Mouse (Mus musculus) G1E-ER4 (cell line): ENCODE results near the gene Wdr1. TPM values are rescaled to one million over a fixed set of nuclear protein-coding genes. Genes with fewer than 3 reads are reported as not detected.

Experiments
- GATA1 ChIP-seq: IDR thresholded peaks from one replicate; pipeline ENCODE4 v1.8.0; 2012; ENCODE audit warnings: low read length, inconsistent platforms
- polyA plus RNA-seq: library from polyadenylated mRNA; stranded (reverse); fragments of >175 nt; gene quantifications from 2 replicates; pipeline ENCODE4 v1.2.3, GENCODE M21; 2012

Gene Wdr1
- polyA plus RNA-seq, 1 experiment = 95.4 TPM

DNA sequence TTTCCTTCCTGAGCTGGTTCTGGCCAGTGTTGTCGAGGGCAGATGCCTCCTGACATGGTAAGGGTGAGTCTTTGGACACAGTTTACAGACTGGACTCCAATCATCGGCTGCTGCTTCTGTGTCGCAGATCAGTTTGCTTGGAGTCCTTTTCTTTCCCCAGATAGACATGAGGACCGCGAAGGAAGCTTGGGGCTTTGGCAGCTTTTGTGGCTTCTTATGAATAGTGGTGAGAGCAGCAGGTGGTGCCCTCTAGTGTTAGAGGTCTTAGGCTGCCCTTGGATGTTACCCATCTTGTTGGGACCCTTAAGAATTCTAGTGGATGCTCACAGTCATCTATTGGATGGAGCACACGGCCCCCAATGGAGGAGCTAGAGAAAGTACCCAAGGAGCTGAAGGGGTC is 46.8 kb downstream of the Wdr1 start:
- TF ChIP-seq GATA1 = no peak

GRCm38 (mm10) chr5:38512991-38513390 is 50.0 kb downstream of the Wdr1 start:
- TF ChIP-seq GATA1 = no peak

GRCm38 (mm10) chr5:38509568-38509967 is 53.5 kb downstream of the Wdr1 start:
- TF ChIP-seq GATA1 = peak; percentile 99

DNA sequence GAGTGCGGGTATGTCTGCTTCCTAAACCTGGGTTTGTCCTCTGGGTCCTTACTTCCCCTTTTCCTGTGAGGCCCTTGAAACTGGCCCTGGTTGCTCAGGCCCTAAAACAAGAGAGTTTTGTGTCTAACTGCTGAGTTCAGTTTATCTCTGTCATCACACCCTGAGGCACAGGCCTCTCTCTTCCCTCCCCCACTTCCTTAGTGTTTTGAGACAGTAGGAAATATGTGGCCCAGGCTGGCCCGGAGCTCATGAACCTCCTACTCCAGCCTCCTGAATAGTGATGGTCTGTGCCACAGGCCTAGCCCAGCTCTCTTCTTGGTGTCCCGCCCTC is 57.6 kb downstream of the Wdr1 start:
- TF ChIP-seq GATA1 = no peak

DNA sequence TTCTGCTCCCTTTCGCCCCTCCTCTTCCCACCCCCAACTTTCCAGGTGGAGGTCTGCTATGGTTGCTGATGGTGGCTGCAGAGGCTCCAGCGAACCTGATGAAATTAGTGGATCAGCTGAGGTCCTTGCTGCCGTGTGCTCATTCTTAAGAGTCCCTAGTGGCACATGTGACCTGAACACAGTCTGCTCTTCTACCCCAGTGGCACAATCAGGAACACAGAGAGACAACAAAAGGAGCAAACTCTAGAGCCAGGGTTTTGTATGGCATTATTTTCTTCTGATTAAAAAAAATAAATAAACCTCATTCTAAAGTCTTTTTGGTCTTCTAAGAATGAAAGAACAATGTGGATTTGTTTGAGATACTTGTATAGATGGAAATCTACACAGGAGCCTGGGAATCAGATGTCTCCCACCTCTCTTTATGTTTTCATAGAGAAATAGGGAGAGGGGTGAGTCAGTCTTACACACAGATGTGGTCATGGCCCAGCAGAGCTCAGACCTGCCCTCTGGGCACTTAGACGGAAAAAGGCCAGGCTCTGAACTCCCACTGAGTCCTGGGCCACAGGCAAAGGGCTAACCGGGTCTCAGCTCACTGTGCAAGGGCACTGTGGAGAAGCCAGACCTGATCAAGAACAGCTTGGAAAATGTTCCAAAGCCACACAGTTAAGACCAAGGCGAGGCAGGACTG is 58.1 kb downstream of the Wdr1 start:
- no peak for TF ChIP-seq GATA1

- TF ChIP-seq GATA1 = no peak
Observed at GRCm38 (mm10) chr5:38504116-38504515, 58.9 kb downstream of the Wdr1 start.

DNA sequence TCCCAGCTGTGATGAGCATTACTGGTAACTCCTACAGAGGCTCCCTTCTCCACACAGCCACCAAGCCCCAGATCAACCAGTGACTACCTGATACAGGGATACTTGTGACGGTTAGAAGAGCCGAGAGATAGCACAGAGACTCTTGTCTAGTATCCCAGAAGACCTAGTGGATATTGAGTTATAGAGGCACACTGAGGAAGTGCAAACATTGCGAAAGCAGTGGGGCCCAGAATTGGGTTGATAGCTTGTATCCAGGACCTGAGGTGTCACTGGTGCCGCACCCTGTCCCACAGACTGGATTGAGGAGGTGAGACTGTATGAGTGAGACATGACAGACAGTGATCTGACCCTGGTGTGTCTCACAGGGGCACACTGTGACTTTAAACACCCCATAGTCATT is 60.0 kb downstream of the Wdr1 start, which contains the start of gene Slc2a9:
Gene Slc2a9 (minus strand): TSS at position 152 of the 400 bp plus-strand sequence.
- no peak for TF ChIP-seq GATA1

DNA sequence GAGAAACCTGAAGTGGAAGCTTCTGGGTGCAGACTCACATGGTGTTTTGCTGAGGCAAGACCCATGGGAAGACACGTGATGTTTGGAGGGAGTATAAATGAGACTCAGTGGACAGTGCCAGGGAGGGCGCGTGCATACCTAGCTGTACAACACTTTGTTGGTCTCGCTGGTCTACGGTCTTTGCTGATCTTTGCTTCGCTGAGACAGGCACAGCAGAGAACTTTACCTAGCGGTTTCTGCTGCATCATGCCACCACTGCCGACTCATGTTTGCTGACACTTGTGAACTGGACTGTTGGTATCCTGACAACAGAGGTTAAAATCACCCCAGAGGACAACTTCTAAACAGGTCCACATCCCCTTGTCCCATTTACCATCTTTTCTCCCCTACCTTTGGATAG is 63.0 kb downstream of the Wdr1 start:
- TF ChIP-seq GATA1 = no peak

- TF ChIP-seq GATA1 = no peak
Observed at GRCm38 (mm10) chr5:38499316-38499811, 63.7 kb downstream of the Wdr1 start.

DNA sequence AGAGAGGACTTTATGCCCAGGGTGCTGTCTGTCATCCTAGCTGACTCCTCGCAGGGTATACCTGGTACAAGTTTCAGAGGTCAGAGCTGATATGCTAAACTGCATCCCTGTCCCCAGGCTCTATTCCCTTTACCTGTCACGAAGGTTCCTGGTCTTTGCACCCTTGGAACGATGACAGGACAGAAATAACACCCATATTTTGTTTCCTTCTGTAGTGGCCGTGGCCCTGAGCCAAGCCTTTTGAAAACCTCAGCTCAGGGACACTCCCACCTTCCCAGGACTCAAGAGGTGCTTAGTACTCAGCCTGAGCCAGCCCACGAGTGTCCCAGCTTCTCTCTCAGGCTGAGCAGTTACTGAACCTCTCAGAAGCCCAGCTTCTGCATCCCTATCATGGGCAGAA is 64.5 kb downstream of the Wdr1 start:
- TF ChIP-seq GATA1 = no peak

- TF ChIP-seq GATA1 = no peak
Observed at GRCm38 (mm10) chr5:38496491-38497057, 66.4 kb downstream of the Wdr1 start.

GRCm38 (mm10) chr5:38493890-38494289 is 69.1 kb downstream of the Wdr1 start:
- TF ChIP-seq GATA1 = no peak

GRCm38 (mm10) chr5:38491763-38492162 is 71.3 kb downstream of the Wdr1 start:
- TF ChIP-seq GATA1 = no peak

DNA sequence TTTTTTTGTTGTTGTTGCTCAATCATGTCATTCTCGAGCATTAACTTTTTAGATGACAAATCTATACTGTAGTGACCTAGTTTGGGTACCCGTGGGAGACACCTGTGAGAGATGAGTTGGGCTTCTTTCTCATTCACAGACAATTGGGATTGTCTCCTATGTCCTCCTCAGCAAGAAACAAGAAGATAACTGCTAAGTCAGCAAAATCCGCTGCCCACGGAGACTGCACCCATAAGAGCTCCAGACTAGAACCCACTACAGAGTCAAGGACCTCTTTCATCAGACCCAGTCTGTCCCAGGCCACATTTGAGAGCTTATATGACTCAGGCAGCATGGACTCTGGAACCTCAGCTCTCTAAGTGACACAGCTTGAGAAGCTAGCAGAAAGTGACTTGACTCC is 73.3 kb downstream of the Wdr1 start:
- TF ChIP-seq GATA1 = no peak

- no peak for TF ChIP-seq GATA1
Observed at GRCm38 (mm10) chr5:38488673-38489615, 74.1 kb downstream of the Wdr1 start.

- TF ChIP-seq GATA1 = no peak
Observed at GRCm38 (mm10) chr5:38488026-38488425, 75.0 kb downstream of the Wdr1 start.
